Mouse (Mus musculus) activated CD4-positive, CD25-positive, alpha-beta regulatory T cell, adult 4 months (primary cell): ENCODE data around the gene Gm20388. TPM values are rescaled to one million over a fixed set of nuclear protein-coding genes. Genes with fewer than 3 reads are reported as not detected.
"Not testable (repeated sequence)": the region's sequence is repeated elsewhere in the genome, so short reads cannot be mapped to it uniquely, and the experiment has no call there.

Experiments used
- ATAC-seq: one replicate; pipeline ENCODE4 v1.8.0; 2017
- polyA plus RNA-seq, 2 experiments: library from polyadenylated mRNA; unstranded; fragments of 100-300 nt; shearing (Covaris generic); gene quantifications; one replicate each; pipeline ENCODE4 v1.2.1; 2017

Gene Gm20388
- polyA plus RNA-seq, 2 experiments from 2014 or later: 9.9 to 12.3 TPM

DNA sequence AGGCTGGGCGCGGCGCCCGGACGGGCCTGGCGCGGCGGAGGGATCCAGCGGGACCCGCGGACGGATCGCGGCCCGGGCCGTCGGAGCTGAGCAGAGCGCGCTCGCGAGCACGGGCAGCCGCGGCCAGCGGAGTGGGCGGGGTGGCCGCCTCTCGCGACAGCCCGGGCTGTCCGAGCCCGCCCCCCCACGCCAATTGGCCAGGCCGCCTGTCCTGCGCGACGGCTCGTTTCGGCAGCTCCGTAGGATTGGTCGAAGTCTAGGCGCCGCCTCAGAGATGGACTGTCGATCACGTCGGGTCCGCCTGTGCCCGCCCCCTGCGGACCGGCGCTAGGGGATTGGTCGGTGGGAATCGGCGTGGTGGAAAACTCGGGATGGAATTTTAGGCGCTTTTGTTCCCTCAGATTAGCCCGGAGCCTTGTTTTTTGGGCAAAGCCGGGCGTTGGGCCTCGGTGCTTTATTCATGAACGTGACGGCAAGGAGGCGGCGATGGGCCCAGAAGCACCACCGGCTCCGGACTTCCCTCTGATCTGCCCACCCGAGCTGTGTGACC lies 1742.2 kb downstream of the Gm20388 start, which contains the start of gene Zcchc14:
TSS of gene Zcchc14 (minus strand) at position 128 of the 550 bp plus-strand sequence.
- no peak for ATAC-seq

- no peak for ATAC-seq
These were observed 1742.8 kb downstream of the Gm20388 start for GRCm38 (mm10) chr8:121653340-121654019.

DNA sequence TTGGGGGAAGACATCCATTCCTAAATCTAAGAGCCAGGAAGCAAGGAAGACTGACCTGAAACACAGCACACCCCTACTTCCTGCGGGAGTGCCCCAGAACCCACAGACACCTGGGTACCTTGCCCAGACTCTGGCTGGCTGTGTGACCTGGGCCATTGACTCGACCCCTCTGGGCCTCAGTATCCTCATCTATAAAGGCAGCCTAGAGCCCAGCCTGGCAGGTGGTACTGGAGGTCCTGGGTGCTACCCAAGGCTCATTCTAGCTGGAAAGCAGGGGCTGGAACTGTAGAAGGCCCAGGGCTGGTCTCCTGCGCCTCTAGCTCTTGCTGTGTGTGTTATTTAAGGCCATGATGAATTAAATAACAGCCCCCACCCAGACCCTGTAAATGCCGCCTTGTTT lies 1743.5 kb downstream of the Gm20388 start:
- ATAC-seq: no peak

DNA sequence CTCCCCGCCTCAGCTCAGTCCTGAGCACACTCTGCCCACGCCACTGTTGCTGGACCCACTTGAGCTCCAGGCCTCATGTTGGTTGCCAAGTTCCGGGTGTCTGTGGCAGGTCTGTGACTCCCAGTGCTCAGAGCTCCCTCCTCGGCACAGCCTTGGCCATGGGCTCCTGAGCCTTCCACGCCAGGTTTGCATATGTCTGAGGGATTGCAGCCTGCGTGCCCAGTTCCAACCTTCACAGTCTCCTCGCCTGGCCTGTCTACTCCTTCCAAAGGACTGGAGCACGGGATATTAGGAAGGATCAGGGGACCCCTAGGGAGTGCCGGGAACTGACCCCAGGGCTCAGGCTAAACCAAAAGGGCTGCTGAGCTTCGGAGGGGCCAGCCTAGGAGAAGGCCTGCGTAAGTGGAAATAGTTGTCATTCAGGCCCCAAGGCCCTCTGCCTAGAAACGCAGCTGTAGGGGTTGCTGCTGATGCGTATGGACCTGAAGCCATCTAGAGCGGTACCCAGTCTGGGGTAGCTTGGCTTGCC lies 1744.4 kb downstream of the Gm20388 start:
- no peak for ATAC-seq

DNA sequence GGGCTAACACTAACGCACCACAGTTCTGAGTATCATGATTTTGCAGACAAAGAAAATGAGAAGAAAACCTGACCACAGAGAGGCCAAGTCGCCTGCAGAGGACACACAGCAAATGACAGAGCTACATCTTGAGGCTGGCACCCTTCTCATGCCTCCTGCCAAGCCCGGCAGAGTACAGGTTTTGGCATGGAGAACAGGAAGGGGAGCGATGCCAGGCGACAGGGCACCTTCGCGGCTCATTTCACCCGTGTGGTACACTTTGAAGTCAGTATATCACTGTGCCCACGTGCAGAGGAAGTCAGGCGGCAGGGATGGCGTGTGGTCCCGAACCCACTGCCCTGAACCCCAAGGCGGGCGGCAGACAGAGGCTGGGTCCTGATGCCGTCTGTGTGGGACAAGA lies 1750.0 kb downstream of the Gm20388 start:
- ATAC-seq: no peak

GRCm38 (mm10) chr8:121661631-121662357 lies 1751.2 kb downstream of the Gm20388 start:
- no peak for ATAC-seq

DNA sequence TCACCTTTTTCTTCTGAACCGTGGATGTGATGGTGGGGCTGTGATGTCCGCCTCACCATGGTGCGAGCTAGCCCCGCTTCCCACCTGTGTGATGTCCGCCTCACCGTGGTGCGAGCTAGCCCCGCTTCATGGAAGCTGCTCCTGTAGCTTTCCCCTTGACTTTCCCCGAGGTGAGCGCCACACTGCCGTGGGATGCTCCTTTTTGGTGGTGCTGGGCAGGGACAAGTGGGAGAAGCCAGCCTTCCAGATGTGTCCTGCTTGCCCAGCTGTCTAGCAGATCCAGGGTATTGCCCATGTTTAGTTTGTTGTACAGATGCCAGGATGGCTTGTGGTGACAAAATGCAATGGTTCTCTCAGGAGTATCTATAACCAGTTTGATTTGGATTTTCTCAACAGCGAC lies 1752.5 kb downstream of the Gm20388 start:
- no peak for ATAC-seq

DNA sequence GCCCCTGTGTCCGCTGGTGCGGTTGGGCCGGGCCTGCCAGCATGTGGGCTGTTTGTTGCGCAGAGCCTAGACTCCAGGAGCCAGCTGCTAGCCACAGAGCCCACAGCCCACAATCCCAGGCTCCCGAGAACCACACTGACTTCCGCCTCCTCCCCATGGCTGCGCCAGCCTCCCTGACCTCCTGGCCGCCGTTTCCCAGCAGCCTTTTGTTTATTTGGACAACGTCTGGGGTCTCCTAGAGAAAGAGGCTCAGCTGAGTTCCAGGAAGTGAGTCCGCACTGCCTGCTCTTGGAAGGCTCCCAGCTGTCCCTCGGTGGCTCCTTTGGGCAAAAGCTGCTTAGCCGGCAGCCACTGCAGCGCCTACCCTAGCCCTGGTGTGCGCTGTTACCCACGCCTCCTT lies 1754.7 kb downstream of the Gm20388 start:
- ATAC-seq: no peak

DNA sequence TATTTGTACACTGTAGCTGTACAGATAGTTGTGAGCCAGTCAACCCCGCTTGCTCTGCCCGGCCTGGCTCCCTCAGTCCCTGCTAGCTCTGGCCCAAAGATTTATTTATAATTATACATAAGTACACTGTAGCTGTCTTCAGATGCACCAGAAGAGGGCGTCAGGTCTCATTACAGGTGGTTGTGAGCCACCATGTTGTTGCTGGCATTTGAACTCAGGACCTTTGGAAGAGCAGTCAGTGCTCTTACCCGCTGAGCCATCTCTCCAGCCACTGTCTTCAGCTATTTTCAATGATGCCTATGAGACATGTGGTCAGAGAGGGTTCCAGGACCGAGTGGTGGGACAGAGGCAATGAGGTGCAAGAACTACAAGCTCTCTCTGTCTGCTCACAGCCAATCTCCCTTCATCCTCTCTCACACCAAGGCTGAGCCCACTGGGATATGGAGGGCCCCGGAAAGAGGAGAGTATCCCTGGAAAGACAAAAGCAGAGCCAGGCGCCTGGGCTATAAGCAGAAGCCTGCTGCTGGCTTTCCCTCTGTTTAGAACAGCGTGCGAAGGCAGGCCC lies 1757.4 kb downstream of the Gm20388 start:
- ATAC-seq: not testable (repeated sequence)

DNA sequence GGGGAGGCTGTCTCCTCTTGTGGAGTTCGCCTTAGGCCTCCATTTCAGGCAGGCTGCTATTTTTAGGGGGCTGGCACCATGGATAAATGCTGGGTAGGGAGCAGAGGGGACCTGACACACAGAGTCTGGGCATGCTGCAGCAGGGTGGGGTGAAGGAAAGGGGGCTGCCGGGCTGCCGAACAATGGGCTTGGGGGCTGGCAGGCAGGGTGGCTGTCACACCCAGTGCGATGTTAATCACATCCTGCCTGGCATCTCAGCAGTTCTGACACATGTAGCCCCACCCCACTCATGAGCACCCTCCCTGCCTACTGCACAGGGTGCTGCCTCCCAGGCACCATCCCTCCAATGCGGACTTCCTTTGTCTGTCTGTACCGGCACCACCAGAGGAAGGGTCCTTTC lies 1757.9 kb downstream of the Gm20388 start:
- no peak for ATAC-seq

DNA sequence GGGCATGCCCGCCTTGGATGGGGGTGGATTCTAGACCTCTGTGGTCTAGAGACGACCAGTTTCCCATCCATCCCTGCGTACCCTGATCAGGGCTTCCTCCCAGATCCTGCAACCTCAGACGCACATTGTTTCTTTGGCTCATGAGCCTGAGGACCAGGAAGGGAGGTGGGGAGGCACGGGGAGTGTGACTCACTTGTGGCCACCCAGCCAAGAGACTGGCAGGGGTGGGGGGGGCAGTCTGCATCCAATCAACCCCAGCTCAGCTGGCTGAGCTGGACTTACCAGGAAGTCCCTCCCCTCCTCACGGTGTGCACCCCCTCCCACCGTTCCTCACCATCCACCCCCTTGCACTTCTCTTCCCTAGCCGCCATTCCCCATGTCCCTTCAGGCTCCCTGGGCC lies 1758.6 kb downstream of the Gm20388 start:
- no peak for ATAC-seq

GRCm38 (mm10) chr8:121673153-121673552 lies 1762.5 kb downstream of the Gm20388 start:
- no peak for ATAC-seq

GRCm38 (mm10) chr8:121673917-121674316 lies 1763.3 kb downstream of the Gm20388 start:
- ATAC-seq: no peak

GRCm38 (mm10) chr8:121674524-121674923 lies 1763.9 kb downstream of the Gm20388 start:
- no peak for ATAC-seq

- ATAC-seq: no peak
These were observed 1764.5 kb downstream of the Gm20388 start for GRCm38 (mm10) chr8:121675161-121675560.

- ATAC-seq: no peak
These were observed 1765.1 kb downstream of the Gm20388 start for GRCm38 (mm10) chr8:121675701-121676100.

DNA sequence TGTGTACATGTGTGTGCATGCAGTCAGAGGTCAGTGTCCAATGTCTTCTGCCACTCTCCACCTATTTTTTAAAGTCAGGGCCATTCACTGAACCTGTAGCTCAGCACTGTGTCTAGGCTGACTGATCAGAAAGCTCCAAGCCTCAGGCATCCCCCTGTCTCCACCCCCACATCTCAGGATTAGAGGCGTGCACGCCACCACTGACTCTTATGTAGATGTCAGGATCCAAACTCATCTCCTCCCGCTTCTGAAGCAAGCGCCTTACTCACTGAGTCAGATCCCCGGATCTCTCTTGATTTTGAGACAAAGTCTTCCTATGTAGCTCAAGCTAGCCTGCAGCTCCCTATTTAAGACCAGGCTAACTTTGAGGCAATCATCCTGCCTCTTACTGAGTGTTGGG lies 1768.1 kb downstream of the Gm20388 start:
- no peak for ATAC-seq

DNA sequence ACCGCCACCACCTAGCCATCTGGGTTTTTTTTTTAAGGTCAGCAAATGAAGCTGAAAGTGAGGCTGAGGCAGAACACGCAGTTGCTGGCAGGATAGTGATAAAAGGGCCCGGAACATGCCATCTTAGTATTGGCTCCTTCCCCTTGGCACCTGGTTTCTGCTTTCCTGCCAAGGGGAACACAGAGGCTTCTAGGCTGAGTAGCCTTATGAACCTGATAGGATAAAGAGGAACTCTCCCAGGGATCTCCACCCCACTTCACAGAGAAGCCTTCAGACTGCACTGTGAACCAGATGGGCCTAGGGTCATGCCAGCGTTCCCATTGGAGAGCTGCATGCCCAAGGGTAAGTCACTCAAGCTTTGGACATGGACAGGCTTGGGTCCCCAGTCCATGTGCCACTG lies 1770.3 kb downstream of the Gm20388 start:
- ATAC-seq: no peak

GRCm38 (mm10) chr8:121681457-121681856 lies 1770.8 kb downstream of the Gm20388 start:
- ATAC-seq: no peak

- no peak for ATAC-seq
These were observed 1772.6 kb downstream of the Gm20388 start for GRCm38 (mm10) chr8:121683083-121683832.

- no peak for ATAC-seq
These were observed 1774.8 kb downstream of the Gm20388 start for GRCm38 (mm10) chr8:121685419-121685818.

- ATAC-seq: no peak
These were observed 1777.0 kb downstream of the Gm20388 start for GRCm38 (mm10) chr8:121687455-121688161.
